Mouse (Mus musculus) ES-E14 (cell line): ENCODE measurements around the gene Dgcr6. TPM values are rescaled to one million over a fixed set of nuclear protein-coding genes. Genes with fewer than 3 reads are reported as not detected.

ENCODE experiments used
- DNase-seq: peaks from one replicate; pipeline ENCODE4 v3.0.0-alpha.2; 2013; ENCODE audit warnings: low read depth, low spot score
- H3K27ac ChIP-seq: 2 replicates; pipeline ENCODE4 v1.5.1; 2012; ENCODE audit warnings: low read depth, mild to moderate bottlenecking, low read length, moderate library complexity, mixed read lengths; ENCODE audit not compliant: poor library complexity, insufficient read depth, severe bottlenecking
- H3K36me3 ChIP-seq: 2 replicates; pipeline ENCODE4 v1.6.1; 2012; ENCODE audit warnings: mild to moderate bottlenecking, low read length, moderate library complexity, mixed read lengths; ENCODE audit not compliant: control insufficient read depth, poor library complexity, insufficient read depth, severe bottlenecking
- H3K4me1 ChIP-seq, 2 experiments: fragments of 150-350 bp in 1 of 2; sonication (generic) in 1 of 2; 2 replicates each; pipeline ENCODE4 v1.6.1; 2012; ENCODE audit warnings: low read length in 2 of 2, mild to moderate bottlenecking in 1 of 2, mixed read lengths in 1 of 2; ENCODE audit not compliant: control insufficient read depth in 2 of 2, insufficient read depth in 2 of 2, poor library complexity in 1 of 2
- H3K4me3 ChIP-seq, 2 experiments: fragments of 150-350 bp in 1 of 2; sonication (generic) in 1 of 2; 2 replicates each; pipeline ENCODE4 v1.5.1; 2012; ENCODE audit warnings: low read length in 2 of 2, low read depth in 1 of 2, mild to moderate bottlenecking in 1 of 2, mixed read lengths in 1 of 2; ENCODE audit not compliant: insufficient read depth in 1 of 2, poor library complexity in 1 of 2, severe bottlenecking in 1 of 2
- H3K9ac ChIP-seq: 2 replicates; pipeline ENCODE4 v1.6.1; 2012; ENCODE audit warnings: low read depth, mild to moderate bottlenecking, low read length, mixed read lengths; ENCODE audit not compliant: poor library complexity, insufficient read depth, severe bottlenecking
- H3K9me3 ChIP-seq: fragments of 150-350 bp; sonication (generic); 2 replicates; pipeline ENCODE4 v1.6.1; 2012; ENCODE audit warnings: low read depth, mild to moderate bottlenecking, low read length; ENCODE audit not compliant: control insufficient read depth, insufficient read depth
- CHD2 ChIP-seq: IDR thresholded peaks from 2 replicates; pipeline ENCODE4 v1.6.1; 2014; ENCODE audit warnings: mild to moderate bottlenecking, low read depth, low read length, inconsistent platforms
- HCFC1 ChIP-seq: IDR thresholded peaks from 2 replicates; pipeline ENCODE4 v1.6.1; 2012; ENCODE audit warnings: low read length, inconsistent platforms, borderline replicate concordance; ENCODE audit not compliant: insufficient read depth
- MAFK ChIP-seq: IDR thresholded peaks from 2 replicates; pipeline ENCODE4 v1.6.1; 2014; ENCODE audit warnings: mild to moderate bottlenecking, low read depth, low read length, inconsistent platforms; ENCODE audit not compliant: insufficient read depth
- ZC3H11A ChIP-seq: IDR thresholded peaks from 2 replicates; pipeline ENCODE4 v1.6.1; 2012; ENCODE audit warnings: low read depth, mild to moderate bottlenecking, inconsistent platforms, low read length, borderline replicate concordance
- ZNF384 ChIP-seq: IDR thresholded peaks from 2 replicates; pipeline ENCODE4 v1.6.1; 2012; ENCODE audit warnings: low read depth, low read length, inconsistent platforms
- in situ Hi-C, 2 experiments: fragments of 600-800 bp; cut with MboI; formaldehyde crosslinking; loops; one replicate each; pipeline ENCODE4 v1.15.1; 2025; ENCODE audit warnings: low sequenced_read_pairs in 2 of 2, inconsistent platforms in 1 of 2; ENCODE audit not compliant: unreplicated experiment in 2 of 2
- total RNA-seq: library from RNA; depleted of rRNA; stranded (reverse); fragments of 300-350 nt; gene quantifications from 2 replicates; pipeline ENCODE4 v1.2.3, GENCODE M21; 2012

Gene Dgcr6
- total RNA-seq, 1 experiment: 30.9 TPM

DNA sequence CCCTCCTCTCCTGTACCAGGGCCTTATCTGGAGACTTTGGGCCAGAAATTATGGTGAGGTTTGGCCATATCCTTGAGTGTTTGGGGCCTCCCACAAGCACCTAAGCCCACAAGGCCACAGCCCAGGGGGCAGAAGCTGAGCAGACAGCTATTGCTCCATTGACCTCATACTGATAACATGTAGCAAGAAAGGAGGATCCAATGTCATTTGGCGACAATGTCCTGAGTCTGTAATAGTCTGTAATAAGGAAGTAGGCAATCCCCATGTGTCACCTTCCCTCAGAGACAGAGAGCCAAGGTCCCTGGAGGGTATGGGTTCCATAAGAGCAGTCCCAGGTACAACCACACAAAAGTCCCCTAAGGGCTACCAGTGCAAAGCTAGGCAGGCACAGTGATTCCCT lies 29.6 kb downstream of the Dgcr6 start:
- H3K9me3 ChIP-seq: no peaks in the 10 kb centered on the region
- no peak overlapping the region for H3K9ac ChIP-seq
- no peak overlapping the region for H3K27ac ChIP-seq
- peaks cover 0 to 12% of the 10 kb centered on the region in 2 experiments; a peak in 1 of 4 replicates for H3K4me1 ChIP-seq
- no peak overlapping the region for H3K4me3 ChIP-seq
- peaks cover 26% of the 10 kb centered on the region; the same call in 1 of the 2 replicates for H3K36me3 ChIP-seq
- in situ Hi-C loops: no loop called here
- TF ChIP-seq ZNF384 (no peak), ZC3H11A (no peak), MAFK (no peak), HCFC1 (no peak), CHD2 (no peak)
- DNase-seq: no peak

DNA sequence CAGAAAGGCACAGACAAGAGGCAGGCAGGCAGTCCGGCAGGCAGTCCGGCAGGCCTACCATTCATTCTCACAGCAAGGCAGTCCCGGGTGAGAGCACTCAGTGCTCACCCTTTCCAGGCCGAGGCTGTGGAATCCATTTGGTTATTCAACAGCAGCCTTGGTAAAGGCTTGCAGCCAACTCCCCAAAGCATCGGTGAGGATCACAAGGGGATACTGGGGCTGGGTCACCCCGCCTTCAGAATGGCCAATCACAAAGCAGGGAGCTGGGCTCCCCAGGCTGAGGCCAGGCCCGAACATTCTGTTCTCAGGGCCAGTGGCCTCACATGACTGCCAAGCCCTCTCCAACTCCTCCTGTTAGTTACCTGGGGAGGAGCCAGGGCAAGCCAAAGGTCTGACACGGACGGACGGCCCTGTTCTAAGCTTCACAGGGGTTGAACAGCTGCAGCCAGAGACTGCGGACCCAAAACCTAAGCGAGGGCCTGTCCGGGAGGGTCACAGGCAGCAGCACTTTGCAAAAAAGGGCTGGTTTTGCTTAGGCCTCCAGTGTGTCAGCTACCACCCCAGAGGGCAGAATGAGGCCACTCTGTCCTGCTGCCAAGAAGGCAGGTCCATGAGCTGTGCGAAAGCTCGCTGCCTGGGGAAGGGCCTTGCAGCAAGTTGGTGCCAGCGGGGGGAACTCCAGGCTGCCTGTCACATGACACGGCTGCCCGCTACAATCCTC lies 30.7 kb downstream of the Dgcr6 start:
- no peak for TF ChIP-seq ZC3H11A
- no peaks in the 10 kb centered on the region for H3K9me3 ChIP-seq
- no peak for DNase-seq
- H3K4me1 ChIP-seq: peaks cover 3 to 21% of the 10 kb centered on the region in 2 experiments; a peak in 1 of 4 replicates
- H3K4me3 ChIP-seq: no peak overlapping the region
- peaks cover 22% of the 10 kb centered on the region; the same call in 1 of the 2 replicates for H3K36me3 ChIP-seq
- H3K9ac ChIP-seq: no peak overlapping the region
- H3K27ac ChIP-seq: no peak overlapping the region
- in situ Hi-C loops: no loop called here

DNA sequence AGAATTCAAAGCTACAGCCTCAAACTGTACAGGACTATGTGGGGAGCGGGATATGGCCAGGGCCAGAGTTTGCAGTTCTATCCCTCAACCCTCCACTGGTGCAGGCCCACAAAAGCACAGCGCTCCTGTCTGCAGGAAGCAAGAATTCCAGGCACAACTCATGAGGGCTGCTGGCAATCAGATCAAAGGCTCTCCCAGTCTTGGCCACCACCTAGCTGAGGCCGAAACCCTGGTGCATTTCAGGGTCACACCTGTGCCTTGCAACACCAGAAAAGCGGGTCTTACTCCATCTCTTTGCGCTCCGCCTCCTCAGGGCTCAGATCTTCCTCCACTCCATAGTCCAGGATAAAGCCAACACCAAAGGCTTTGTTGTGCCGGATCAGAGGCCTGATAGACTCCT lies 31.6 kb downstream of the Dgcr6 start:
- no peaks in the 10 kb centered on the region for H3K9me3 ChIP-seq
- H3K9ac ChIP-seq: no peak overlapping the region
- no peak overlapping the region for H3K4me3 ChIP-seq
- H3K36me3 ChIP-seq: peaks cover 18% of the 10 kb centered on the region; the same call in 1 of the 2 replicates
- in situ Hi-C loops: no loop called here
- no peak overlapping the region for H3K27ac ChIP-seq
- DNase-seq: no peak
- no peak for TF ChIP-seq ZC3H11A
- TF ChIP-seq ZNF384: no peak
- TF ChIP-seq CHD2: no peak
- TF ChIP-seq HCFC1: no peak
- TF ChIP-seq MAFK: no peak
- peaks cover 3 to 21% of the 10 kb centered on the region in 2 experiments; a peak in 1 of 4 replicates for H3K4me1 ChIP-seq

DNA sequence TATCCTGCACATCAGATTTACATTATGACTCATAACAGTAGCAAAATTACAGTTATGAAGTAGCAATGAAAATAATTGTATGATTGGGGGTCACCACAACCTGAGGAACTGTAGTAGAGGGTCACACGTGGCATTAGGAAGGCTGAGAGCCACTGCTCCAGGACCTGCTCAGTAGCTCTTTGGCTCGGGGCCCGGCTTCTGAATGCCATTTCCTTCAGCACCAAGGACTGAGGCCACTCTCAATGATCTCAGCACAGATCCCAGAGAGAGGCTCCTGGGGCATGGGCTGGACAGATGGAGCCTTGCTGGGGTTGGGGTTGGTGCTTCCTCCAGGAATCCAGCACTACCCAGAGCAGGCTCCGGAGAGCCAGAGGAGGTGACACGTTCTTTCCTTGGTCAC lies 34.4 kb downstream of the Dgcr6 start:
- no peak overlapping the region for H3K4me3 ChIP-seq
- peaks cover 5 to 19% of the 10 kb centered on the region in 2 experiments; a peak in 1 of 4 replicates for H3K4me1 ChIP-seq
- no peak for TF ChIP-seq ZC3H11A
- TF ChIP-seq ZNF384: no peak
- TF ChIP-seq MAFK: no peak
- TF ChIP-seq HCFC1: no peak
- no peak for TF ChIP-seq CHD2
- DNase-seq: no peak
- in situ Hi-C loops: no loop called here
- no peaks in the 10 kb centered on the region for H3K9me3 ChIP-seq
- no peak overlapping the region for H3K27ac ChIP-seq
- H3K9ac ChIP-seq: no peak overlapping the region
- peaks cover 4% of the 10 kb centered on the region; the same call in 1 of the 2 replicates for H3K36me3 ChIP-seq
